Mouse (Mus musculus) adrenal gland, postnatal 25 days (tissue): ENCODE data around the gene Olfr834. TPM values are rescaled to one million over a fixed set of nuclear protein-coding genes. Genes with fewer than 3 reads are reported as not detected.

Experiments used
- DNase-seq: peaks from one replicate; pipeline ENCODE4 v3.0.0; 2021; ENCODE audit warnings: mixed read lengths
- long read RNA-seq: library from polyadenylated mRNA; stranded (forward); transcript quantifications from one replicate; pipeline ENCODE4 v2.0.0, GENCODE M21; 2021
- total RNA-seq: library from RNA; stranded (reverse); gene quantifications from 2 replicates; pipeline ENCODE4 v1.2.3, GENCODE M21; 2021

Olfr834 gene
- not detected in 2 replicates for total RNA-seq
- long read RNA-seq, result 0 reads

DNA sequence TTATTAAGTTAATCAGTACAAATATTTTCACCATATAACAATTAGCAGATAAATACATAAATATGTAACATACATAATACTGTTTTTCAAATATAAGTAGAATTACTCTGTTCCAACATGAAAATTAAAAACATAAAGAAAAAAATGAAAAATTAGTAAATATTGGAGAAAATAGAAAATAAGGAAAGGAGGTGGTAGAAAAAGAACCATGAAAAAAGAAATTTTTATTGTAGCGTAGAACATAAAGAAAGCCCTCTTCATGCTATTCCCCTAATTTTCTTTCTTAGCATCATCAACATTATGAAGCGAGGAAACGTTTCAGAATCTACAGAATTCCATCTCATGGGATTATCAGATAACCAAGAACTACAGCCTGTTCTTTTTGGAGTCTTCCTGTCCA, at the start of gene Olfr834:
Olfr834 (plus strand) TSS at position 301 of the 400 bp plus-strand sequence.
- no peak for DNase-seq

DNA sequence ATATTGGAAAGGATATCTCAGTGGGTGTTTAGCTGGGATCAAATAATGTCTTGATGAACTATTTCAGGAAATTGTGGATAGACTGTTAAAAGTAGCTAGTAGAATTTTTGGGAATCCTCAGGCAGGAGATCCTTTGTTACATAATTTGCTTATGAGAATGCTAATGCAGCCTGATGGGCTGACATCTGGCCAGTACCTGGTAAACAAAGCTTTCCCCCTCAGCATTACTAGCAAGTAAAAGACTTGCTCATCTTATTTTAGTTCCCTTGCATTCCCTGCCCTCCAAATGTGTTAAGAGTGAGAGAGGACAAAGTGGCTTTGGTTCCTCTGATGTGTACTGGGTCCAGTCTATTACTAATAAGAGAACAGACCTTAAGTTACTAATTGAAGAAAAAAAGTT, 25.8 kb upstream of the Olfr834 start:
- no peak for DNase-seq

DNA sequence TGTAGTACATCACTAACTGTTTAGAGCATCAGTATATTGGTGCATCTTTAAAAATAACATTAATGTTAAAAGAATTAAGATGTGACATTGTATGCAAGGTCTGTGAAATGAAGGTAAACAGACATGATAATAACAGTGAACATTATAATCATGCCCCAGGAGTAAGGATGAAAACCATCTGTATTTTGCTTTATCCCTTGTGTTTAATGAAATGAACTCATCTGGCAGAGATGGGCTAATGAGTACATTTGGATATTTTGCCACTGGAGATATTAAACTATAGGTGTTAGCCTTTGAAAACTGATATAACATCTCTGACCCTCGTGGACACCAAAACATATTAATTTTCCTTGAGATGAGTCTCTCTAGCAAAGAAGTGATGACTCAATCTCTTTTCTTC, 44.6 kb downstream of the Olfr834 start, which contains the start of gene Olfr835:
Olfr835 (plus strand) TSS at position 301 of the 400 bp plus-strand sequence.
- no peak for DNase-seq

Other genes with a start within 250 kb of the Olfr834 start
- gene Olfr24, start 224.0 kb upstream of the Olfr834 start, total RNA-seq, result not detected in 2 replicates
- not detected in 2 replicates for gene Olfr828, start 168.5 kb upstream of the Olfr834 start, total RNA-seq
- gene Olfr829, start 133.1 kb upstream of the Olfr834 start, total RNA-seq, result not detected in 2 replicates
- gene Olfr830, start 113.3 kb upstream of the Olfr834 start, total RNA-seq, result not detected in 2 replicates
- gene Olfr832, start 50.9 kb upstream of the Olfr834 start, total RNA-seq, result not detected in 2 replicates
- not detected in 2 replicates for gene Olfr835, start 44.7 kb downstream of the Olfr834 start, total RNA-seq
- not detected in 2 replicates for gene Olfr836, start 132.4 kb downstream of the Olfr834 start, total RNA-seq
- gene Olfr837, start 148.3 kb downstream of the Olfr834 start, total RNA-seq, result not detected in 2 replicates
- 0.03 TPM in 1 of 2 replicates, not detected in the other for gene Olfr839-ps1, start 189.3 kb downstream of the Olfr834 start, total RNA-seq